Mouse (Mus musculus): ENCODE results near the gene Mrgprf. TPM values are rescaled to one million over a fixed set of nuclear protein-coding genes. Genes with fewer than 3 reads are reported as not detected.

Mrgprf gene
- polyA plus RNA-seq, 1 experiment from 2014 or later, result 3.6 TPM

GRCm38 (mm10) chr7:145340248-145340904 is 39.7 kb downstream of the Mrgprf start:
- no peaks in the 10 kb centered on the region for H3K27me3 ChIP-seq (replicated peaks; ENCODE audit: control insufficient read depth, insufficient read depth, low read length)
- no peaks in the 10 kb centered on the region for H3K36me3 ChIP-seq (ENCODE audit: control insufficient read depth, insufficient read depth, low read length)
- no peak overlapping the region for H3K9ac ChIP-seq (ENCODE audit: low read depth, low read length)
- no peaks in the 10 kb centered on the region for H3K9me3 ChIP-seq (ENCODE audit: control insufficient read depth, low read length)
- 82% methylated on average over 5 of the region's 5 CpGs for WGBS
- H3K27ac ChIP-seq (ENCODE audit: low read depth, low read length), result no peak overlapping the region
- H3K4me1 ChIP-seq (ENCODE audit: control insufficient read depth, insufficient read depth, low read depth, low read length), result no peaks in the 10 kb centered on the region
- no peak overlapping the region for H3K4me3 ChIP-seq (ENCODE audit: low read length)
- no peak for ATAC-seq
- H3K4me2 ChIP-seq (ENCODE audit: low read length), result no peak overlapping the region

Other genes with a start within 250 kb of the Mrgprf start
- not detected in 2 replicates for gene 1810010D01Rik, start 92.7 kb upstream of the Mrgprf start, polyA plus RNA-seq (2015; fragmentation: Nextera tagmentation; extraction: Ambion mirVana)
- gene Tpcn2, start 16.8 kb upstream of the Mrgprf start, polyA plus RNA-seq (2015; fragmentation: Nextera tagmentation; extraction: Ambion mirVana), result 2.8 and 3.3 TPM in 2 replicates
- gene Mrgprd, start 14.0 kb downstream of the Mrgprf start, polyA plus RNA-seq (2015; fragmentation: Nextera tagmentation; extraction: Ambion mirVana), result 0.10 and 0.11 TPM in 2 replicates

Data from hindbrain, embryonic 16.5 days (tissue).